Mouse (Mus musculus): ENCODE results near the gene Hapln2.

GRCm38 (mm10) chr3:88033506-88033905, 6.1 kb upstream of the Hapln2 start:
- TF ChIP-seq CTCF (IDR thresholded peaks at IDR 0.05; ENCODE audit: borderline replicate concordance, insufficient read depth, low read length) (no peak), POLR2A (IDR thresholded peaks at IDR 0.05; ENCODE audit: low read depth, low read length) (no peak)
